Mouse (Mus musculus) neutrophil, adult 5-6 weeks (primary cell): ENCODE results near the gene Prpsap1. TPM values are rescaled to one million over a fixed set of nuclear protein-coding genes. Genes with fewer than 3 reads are reported as not detected.
"Not testable (repeated sequence)": the region's sequence is repeated elsewhere in the genome, so short reads cannot be mapped to it uniquely, and the experiment has no call there.

Experiments used
- ATAC-seq: fragments of 151-379, 151-347 bp; 2 replicates; pipeline ENCODE4 v1.8.0; 2017; ENCODE audit warnings: mild to moderate bottlenecking, moderate TSS enrichment; ENCODE audit not compliant: insufficient number of reproducible peaks, poor library complexity, low FRiP score, severe bottlenecking; ENCODE audit errors: extremely low read depth
- total RNA-seq: library from RNA; stranded (forward); fragments of 200-1000 nt; gene quantifications from 2 replicates; pipeline ENCODE4 v1.2.3, GENCODE M21; 2017

The Prpsap1 gene
- total RNA-seq, 1 experiment from 2014 or later: 47.6 TPM

- ATAC-seq: no peak
Observed at GRCm38 (mm10) chr11:116521143-116521542, 27.1 kb upstream of the Prpsap1 start.

- no peak for ATAC-seq
Observed at GRCm38 (mm10) chr11:116518482-116518881, 24.5 kb upstream of the Prpsap1 start.

GRCm38 (mm10) chr11:116515330-116516020 lies 21.5 kb upstream of the Prpsap1 start:
- no peak for ATAC-seq

DNA sequence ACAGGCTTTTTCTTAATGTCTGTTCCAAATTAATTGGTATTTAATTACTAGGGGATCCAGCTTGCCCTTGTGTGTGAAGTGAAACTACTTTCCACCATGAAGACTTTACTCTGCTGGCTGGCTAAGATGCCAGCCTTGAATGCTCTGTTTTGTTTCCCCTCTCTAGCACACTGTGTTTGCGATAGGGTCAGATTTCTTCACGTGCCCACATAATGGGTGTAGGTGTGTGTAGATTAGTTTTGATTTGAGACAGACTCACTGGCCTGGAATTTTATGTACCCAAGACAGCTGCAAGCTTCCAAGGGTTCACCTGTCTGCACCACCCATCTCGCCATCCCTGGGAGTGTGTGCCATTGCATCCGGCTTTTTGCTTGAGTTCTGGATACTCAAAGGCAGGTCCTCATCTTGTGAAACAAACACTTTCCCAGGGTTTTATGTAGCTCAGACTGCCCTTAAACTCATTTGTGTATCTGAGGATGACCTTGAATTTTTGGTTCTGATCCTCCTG lies 19.6 kb upstream of the Prpsap1 start:
- ATAC-seq: no peak

- ATAC-seq: no peak
Observed at GRCm38 (mm10) chr11:116512987-116513386, 19.0 kb upstream of the Prpsap1 start.

DNA sequence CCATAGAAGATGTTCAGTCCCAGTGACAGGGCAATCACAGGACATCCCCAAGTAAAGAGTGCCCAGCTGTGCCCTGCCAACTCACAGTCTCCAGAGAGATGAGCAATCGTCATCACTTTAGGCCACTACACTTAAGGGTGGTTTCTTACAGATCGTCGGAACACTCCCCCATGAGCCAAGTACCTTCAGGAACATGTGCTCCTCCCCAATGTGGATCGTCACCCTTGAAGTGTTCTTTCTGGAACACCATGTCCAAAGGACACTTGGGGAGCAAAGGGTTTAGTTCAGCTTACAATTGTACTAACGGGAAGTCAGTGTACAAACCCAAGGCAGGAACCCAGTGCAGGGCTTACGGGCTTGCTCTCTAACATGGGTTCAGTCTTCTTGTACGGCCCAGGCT lies 18.2 kb upstream of the Prpsap1 start:
- no peak for ATAC-seq

GRCm38 (mm10) chr11:116511301-116511868 lies 17.4 kb upstream of the Prpsap1 start:
- ATAC-seq: no peak

DNA sequence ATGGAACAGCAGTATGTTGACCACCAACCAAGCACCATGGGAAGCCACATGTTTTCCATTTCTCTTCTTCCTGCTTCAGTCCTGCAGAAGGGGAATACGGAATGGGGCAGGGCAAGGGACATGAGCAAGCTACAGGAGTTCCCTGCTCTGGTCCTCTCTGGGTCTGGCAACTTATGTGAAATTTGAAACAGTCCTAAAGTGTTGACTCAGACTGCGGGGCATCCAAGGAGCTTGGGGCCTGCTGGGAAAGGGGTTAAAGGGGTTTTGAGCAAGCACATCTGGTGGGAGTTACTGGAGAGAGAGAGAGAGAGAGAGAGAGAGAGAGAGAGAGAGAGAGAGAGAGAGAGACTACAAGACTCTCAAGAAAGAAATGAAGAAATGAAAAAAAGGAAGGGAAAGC lies 14.7 kb upstream of the Prpsap1 start:
- ATAC-seq: no peak

DNA sequence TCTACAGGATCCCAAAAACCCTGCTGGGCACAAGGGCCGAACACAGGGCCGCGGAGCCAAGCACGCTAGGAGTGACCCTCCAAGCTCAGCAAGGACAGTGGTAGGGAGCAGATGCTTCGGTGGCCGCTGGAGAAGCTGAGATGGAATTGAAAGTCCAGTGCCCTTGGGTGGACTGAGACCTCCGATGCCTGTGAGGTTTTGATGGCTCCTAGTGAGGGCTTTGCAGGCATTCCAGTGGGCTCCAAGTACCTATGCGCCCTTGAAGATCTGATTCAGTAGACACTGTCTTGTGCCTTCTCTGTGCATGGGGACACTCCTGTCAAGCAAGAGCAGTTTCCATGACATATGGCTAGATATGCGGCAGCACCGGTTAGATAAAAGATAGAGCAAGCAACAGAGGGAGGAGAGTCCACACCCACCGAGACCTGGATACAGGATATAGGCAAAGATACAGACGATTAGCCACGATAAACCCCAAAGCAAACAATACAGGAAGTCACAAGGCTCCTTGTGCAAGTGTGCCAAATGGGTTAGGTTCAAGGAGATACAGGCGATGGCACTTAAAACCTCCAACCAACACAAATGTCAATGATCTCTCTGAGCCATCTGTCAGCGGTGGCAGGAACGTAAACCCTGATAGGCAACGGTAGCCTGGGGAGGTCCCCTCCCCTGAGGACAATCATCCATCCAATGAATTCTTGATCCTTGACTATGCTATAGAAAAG lies 12.3 kb upstream of the Prpsap1 start:
- no peak for ATAC-seq

- ATAC-seq: no peak
Observed at GRCm38 (mm10) chr11:116505573-116505972, 11.6 kb upstream of the Prpsap1 start.

DNA sequence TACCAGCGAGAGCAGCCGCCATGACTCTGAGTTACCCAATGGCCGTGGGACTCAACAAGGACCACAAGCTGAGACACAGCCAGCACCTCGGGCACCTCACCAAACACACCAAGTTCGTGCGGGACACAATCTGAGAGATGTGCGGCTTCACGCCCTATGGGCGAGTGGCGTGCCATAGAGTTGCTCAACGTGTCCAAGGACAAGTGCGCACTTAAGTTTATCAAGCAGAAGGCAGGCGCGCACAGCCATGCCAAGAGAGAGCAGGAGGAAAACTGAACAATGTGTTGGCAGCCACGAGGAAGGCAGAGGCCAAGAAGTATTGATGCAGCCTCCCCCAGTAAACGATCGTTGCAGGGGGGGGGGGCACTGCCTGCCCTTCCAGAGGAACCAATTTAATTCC lies 10.5 kb upstream of the Prpsap1 start:
- no peak for ATAC-seq

DNA sequence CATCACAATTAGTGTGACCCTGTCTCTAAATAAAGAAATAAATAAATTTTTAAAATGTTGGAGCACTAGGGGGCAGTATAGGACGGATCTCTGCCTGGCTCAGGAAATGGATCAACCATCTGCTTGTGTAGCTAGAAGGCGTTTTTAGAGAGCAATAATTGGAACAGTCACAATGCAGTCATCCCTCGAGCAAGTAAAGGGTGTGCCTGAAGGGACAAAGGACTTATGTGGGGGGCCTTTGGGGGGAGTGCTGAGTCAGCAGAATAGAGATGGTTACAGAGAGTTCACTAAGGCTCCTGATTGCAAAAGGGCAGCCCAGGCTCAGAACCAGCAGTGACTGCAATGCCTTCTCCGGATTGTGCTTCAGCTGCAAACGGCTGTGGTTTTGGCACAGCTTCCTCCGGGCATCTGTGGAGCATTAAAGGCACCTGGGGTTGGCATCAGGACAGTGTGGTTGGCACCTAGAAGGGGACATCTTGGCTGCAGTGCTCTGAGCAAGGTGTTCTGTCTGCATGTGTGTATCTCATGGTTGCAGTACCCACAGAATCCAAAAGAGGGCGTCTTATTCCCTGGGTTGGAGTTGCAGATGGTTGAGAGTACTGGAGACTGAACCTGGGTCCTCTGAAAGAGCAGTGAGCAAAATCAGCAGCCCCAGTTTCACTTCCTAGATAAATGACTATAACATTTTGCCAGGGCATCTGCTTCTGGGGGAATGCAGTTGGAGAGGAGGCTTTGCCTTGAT lies 7.2 kb upstream of the Prpsap1 start:
- ATAC-seq: no peak

GRCm38 (mm10) chr11:116499018-116499417 lies 5.0 kb upstream of the Prpsap1 start:
- ATAC-seq: no peak

GRCm38 (mm10) chr11:116498596-116498995 lies 4.6 kb upstream of the Prpsap1 start:
- no peak for ATAC-seq

GRCm38 (mm10) chr11:116497313-116497712 lies 3.3 kb upstream of the Prpsap1 start:
- ATAC-seq: no peak

DNA sequence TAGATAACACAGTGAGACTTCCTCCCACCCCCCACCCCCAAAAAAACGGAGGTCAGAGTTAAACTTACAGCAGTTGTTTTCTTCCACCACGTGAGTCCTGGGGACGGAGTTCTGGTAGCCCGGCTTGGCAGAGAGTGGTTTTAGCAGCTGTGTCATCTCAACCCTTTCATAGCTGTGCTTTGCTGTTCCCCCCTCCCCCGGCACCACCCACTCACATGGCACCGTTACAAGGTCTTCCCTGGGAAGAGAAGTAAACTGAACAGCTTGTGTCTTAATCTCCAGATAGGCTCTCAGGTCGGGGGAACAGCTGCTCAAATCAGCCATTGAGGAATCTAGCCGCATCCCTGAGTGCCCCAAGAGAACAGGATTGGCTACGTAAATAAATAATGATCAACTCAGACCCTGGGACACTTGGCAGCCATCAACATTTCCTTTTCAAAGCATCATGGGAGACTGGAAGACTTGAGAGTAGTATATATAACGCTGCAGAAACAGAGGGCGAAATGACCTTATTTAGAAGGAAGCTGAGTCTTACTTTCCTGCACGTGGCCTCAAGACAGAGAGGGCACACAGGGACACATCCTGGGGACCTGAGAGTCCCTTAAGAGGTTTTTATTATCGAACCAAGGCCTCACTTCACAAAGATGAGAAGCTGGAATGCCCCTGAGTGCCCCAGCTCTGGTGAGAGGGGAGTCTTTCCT lies 622 bp upstream of the Prpsap1 start:
- ATAC-seq: no peak

DNA sequence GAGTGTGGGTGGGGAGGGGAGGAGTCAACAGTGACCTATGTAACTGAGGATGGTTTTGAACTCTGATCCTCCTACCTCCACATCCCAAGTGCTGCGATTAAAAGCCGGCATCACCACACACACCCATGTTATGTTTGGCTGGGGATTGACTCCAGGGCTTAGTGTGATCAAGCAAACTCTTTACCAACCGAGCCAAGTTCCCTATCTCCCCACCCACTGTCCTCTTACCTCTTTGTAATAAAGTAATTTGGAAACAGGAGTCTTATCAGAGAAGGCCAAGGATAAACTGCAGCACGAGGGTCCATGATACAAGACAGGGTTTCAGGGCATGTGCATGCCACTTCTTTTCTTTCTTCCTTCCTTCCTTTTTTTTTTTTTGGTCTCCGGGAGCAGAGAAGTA lies 811 bp downstream of the Prpsap1 start:
- no peak for ATAC-seq

DNA sequence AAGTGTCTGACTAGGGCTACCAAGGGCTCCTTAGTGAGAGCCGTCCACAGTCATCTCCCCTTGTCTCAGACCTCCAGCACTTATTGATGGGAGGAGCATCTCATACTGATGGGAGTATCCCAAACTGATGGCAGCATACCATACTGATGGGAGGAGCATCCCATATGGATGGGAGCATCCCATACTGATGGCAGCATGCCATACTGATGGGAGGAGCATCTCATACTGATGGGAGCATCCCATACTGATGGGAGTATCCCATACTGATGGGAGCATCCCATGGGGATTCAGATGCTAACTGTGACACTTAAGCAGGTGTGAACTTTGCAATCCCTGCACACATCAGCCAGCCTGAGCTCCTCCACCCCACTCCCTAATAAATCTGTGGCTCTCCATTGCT lies 1.5 kb downstream of the Prpsap1 start:
- ATAC-seq: not testable (repeated sequence)

DNA sequence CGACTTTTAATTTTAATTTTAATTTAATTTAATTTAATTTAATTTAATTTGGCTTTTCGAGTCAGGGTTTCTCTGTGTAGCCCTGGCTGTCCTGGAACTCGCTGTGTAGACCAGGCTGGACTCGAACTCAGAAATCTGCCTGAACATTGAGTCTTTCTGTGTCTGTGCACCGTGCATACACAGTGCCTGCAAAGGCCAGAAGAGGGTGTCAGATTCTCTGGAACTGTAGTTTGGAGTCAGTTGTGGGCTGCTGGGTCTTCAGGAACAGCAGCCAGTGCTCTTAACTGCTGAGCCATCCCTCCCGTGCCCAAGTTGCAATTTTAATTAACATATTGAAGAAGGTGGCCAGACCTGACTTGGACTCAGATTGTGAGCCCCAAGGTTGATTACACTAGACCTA lies 2.7 kb downstream of the Prpsap1 start:
- ATAC-seq: no peak
